Mouse (Mus musculus) spleen, adult 18-20 months (tissue): ENCODE results near the gene Carf.
"Not testable (repeated sequence)": the region's sequence is repeated elsewhere in the genome, so short reads cannot be mapped to it uniquely, and the experiment has no call there.

Source experiments
- DNase-seq, 2 experiments: peaks; one replicate each; pipeline ENCODE4 v3.0.0; 2022; ENCODE audit warnings: mixed read lengths in 2 of 2

The Carf gene

GRCm38 (mm10) chr1:60098024-60098781 is at the start of gene Carf, which contains the start of gene Wdr12:
Gene Carf (plus strand): TSS chr1:60098247.
Gene Wdr12 (minus strand): TSS chr1:60098645.
- peak; percentile 91 to 96 for DNase-seq

- no peak for DNase-seq
These were observed 43.4 kb upstream of the Carf start for GRCm38 (mm10) chr1:60054659-60055058.

GRCm38 (mm10) chr1:60056310-60056709 is 41.7 kb upstream of the Carf start:
- DNase-seq: no peak

DNA sequence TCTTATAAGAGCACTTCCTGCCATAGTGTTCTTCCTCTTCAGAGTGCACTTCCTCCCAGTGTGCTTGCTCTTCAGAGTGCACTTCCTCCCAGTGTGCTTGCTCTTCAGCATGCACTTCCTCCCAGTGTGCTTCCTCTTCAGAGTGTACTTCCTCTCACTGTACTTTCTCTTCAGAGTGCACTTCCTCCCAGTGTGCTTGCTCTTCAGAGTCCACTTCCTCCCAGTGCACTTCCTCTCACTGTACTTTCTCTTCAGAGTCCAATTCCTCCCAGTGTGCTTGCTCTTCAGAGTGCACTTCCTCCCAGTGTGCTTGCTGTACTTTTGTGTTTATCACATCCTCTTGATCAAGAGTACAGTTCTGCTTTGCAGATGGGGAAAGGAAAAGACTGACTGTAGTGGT is 27.3 kb upstream of the Carf start:
- DNase-seq: not testable (repeated sequence)

- DNase-seq: no peak
These were observed 23.1 kb upstream of the Carf start for GRCm38 (mm10) chr1:60074935-60075334.

- no peak for DNase-seq
These were observed 22.5 kb upstream of the Carf start for GRCm38 (mm10) chr1:60075590-60075989.

GRCm38 (mm10) chr1:60076411-60076810 is 21.6 kb upstream of the Carf start:
- DNase-seq: no peak

DNA sequence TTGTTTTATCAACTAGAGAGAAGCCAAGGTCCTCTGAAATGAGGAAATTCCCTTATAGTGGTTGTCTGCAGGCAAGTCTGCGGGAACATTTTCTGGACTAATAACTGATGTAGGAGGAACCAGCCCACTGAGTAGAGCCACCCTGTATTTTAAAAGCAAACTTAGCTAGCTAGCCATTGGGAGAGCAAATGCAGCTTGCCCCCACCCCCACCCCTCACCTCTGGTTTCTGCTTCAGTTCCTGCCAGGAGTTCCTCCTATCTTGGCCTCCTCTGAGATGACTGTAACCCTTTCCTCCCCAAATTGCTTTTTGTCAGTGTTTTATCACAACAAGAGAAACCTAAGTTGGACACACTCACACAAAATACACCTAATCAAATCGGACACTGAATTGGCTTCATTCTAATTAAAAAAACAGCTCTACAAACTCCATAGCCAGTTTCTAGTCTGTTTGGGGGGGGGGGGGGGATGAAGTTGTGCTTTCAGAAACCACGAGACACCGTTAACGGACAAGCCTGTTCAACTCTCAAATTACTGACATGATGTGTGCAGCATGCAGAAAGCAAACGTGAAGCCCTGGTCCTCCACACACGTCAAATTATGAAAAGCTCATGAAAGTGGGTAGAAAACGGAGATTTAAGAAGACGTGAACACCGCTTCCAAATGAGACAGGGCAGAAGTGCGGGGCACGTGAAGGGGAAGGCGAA is 1.3 kb upstream of the Carf start:
- no peak for DNase-seq

DNA sequence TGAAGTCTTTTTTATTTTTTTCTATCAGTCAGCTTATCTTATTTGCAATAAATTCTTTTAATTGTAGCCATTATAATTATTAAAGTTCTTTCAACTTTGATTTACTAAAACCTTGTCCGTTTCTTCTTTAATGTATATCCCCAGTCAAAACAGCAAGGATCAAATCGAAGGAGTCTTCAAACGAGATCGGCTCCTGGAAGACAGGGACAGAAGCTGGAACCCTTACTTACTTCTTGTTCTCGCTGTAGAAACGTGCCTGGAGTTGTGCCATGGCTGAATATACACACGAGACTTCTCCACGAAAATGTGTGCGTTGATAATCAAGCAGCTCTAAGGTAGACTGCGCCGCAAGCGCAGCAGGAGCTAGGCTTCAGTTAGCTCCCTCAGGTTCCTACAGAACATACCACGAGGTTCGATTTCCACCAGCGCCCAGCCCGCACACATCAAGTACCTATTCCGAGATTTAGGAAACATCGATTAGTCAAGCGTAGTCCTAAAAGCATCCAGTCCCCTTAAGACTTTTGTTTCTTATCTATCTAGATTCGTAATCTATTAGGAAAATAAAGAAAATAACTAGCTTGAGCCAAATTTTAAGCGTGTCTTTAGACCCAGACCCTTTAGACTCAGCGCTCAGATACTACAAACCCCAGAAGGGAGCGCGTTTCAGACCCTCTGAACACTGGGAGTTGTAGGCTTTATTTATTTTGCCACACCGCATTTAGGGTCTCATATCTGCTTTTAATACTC is 597 bp upstream of the Carf start:
- DNase-seq: peak; percentile 46 to 56

- DNase-seq: no peak
These were observed 792 bp downstream of the Carf start for GRCm38 (mm10) chr1:60098839-60099238.

- DNase-seq: no peak
These were observed 6.5 kb downstream of the Carf start for GRCm38 (mm10) chr1:60104582-60104981.

DNA sequence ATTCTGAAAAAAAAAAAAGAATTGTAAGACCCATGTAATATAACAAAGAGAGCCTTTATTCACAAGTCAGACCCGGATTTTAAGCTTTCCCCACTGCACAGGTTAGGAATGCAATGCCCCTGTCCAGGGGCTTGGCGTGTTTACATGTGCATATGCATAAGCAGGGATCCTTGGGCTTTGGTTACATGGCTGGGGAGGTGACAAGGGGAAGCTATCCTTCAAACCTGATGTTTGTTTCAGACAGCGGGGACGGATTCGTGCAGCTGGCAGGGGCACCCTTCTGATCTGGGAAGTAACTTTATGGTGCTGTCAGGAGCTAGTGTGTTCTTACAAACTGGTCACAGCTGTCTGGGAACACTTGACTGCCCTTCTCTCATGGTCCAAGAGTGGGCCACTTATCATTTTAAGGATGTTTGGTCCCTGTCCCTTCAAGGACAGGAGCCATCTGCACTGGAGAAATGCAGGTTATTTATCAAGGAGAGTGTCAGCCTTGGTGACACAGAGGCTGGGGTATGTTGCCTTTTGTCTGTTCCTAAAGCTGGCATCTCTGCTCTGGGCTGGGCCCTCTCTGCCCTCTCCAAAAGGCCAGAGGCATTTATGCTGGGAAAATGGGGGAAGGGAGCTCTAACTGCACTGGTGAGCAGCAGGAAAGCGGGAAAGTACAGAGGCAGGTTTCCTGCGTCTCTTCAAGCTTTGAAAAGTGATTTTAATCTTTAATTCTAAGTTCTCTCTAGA is 19.8 kb downstream of the Carf start:
- no peak for DNase-seq

DNA sequence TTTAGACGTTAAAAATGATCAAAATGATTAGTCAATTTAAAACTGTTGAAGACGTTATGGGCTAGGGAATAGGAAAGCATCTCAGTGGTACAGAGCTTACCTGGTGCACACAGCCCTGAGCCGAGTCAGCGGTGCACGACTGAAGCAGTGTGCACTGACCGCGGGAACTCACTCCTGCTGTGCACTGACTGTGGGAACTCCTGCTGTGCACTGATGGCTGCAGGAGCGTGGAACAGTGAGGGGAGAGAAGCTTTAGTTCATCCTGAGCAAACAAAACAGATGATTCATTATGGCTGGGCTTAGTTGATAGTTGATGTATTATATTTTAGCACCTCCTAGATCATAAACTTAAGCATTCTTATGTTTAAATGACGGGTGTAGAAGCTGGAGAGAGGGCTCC is 39.3 kb downstream of the Carf start:
- DNase-seq: no peak

GRCm38 (mm10) chr1:60152700-60153099 is 54.7 kb downstream of the Carf start:
- DNase-seq: no peak

- DNase-seq: no peak
These were observed 58.6 kb downstream of the Carf start for GRCm38 (mm10) chr1:60156651-60157050.

- peak; percentile 13 to 55 for DNase-seq
These were observed 60.4 kb downstream of the Carf start for GRCm38 (mm10) chr1:60158411-60158810.

- no peak for DNase-seq
These were observed 65.6 kb downstream of the Carf start for GRCm38 (mm10) chr1:60163676-60164075.

DNA sequence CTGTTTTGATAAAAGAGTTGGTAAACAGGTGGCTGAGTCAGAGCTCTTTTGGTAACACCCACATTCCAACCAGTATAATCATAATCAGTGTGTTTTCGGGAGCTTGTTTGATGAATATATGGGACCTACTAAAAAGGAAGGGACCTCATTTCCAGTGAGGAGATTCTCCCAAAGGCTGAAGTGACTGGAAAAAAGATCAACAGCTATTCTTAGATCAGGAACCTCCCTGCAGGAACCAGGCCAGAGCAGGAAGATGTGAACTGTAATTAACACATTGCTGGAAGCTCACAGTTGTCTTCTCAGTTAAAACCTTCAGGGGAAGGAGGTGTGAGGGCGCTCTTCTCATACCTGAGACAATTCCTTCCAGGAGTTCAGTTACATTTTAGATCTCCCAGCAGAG is 71.6 kb downstream of the Carf start:
- no peak for DNase-seq

- DNase-seq: no peak
These were observed 72.2 kb downstream of the Carf start for GRCm38 (mm10) chr1:60170251-60170650.

DNA sequence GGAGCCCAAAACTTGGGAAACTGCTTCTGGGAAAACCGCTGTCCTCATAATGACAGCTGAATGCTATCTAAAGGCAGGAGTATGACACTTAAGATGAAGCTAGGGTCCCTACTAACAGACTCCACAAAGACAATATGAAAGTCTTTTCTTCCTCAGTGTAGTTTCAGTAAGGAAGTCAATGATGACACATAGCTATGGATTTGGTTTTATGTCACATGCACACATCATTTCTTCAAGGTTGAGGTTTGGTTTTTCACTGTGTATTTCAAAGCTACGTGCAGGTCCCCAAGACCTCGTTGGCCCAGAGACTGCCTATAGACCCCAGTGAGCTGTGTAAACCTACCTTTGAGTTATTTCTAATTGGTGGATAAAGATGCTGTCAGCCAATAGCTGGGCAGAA is 75.1 kb downstream of the Carf start:
- no peak for DNase-seq

- not testable (repeated sequence) for DNase-seq
These were observed 79.8 kb downstream of the Carf start for GRCm38 (mm10) chr1:60177814-60178213.

- DNase-seq: no peak
These were observed 81.3 kb downstream of the Carf start for GRCm38 (mm10) chr1:60179376-60179775.
